In genomic region chr12:79695832-79696434, GRCm38 (mm10) we compare ENCODE assay signal across 21 mouse cellular contexts.
A peak's percentile ranks its signal among the peaks of the same experiment; 100 is the strongest.
DNase-seq lines count a peak whose midpoint lies in the region; ATAC-seq and TF ChIP-seq lines count a peak whose summit lies in the region.
"Had no signal": no experiment of that assay in that cellular context is flagged by ENCODE, and none has a peak within 500 bp of the region (broad histone marks: within the 10 kb centered on the region; RNA-seq: fewer than 3 reads in every experiment).

No protein-coding gene starts in this region.

- no peak for ATAC-seq in embryonic facial prominence, embryonic 13.5 days (ENCODE audit: insufficient number of reproducible peaks, insufficient read depth, low FRiP score, low TSS enrichment, low read depth)
- peak; percentile 79 for ATAC-seq in forebrain, embryonic 16.5 days
- ATAC-seq in forebrain, postnatal 0 days, result no peak
- ATAC-seq: CD4-positive, CD25-positive, alpha-beta regulatory T cell, adult 4 months; intestine, embryonic 16.5 days; Patski had no signal

- no peak overlapping the region for H3K9ac ChIP-seq in embryonic facial prominence, embryonic 13.5 days
- no peak overlapping the region for H3K9ac ChIP-seq in forebrain, embryonic 16.5 days (replicated peaks; ENCODE audit: low read depth, low read length)
- H3K9ac ChIP-seq in forebrain, postnatal 0 days, result no peak overlapping the region
- H3K9ac ChIP-seq: heart, embryonic 13.5 days; hindbrain, embryonic 15.5 days had no signal

- H3K36me3 ChIP-seq in embryonic facial prominence, embryonic 13.5 days, result no peaks in the 10 kb centered on the region
- H3K36me3 ChIP-seq in embryonic facial prominence, embryonic 10.5 days (replicated peaks), result no peaks in the 10 kb centered on the region
- no peaks in the 10 kb centered on the region for H3K36me3 ChIP-seq in forebrain, embryonic 16.5 days (ENCODE audit: control insufficient read depth, insufficient read depth)
- H3K36me3 ChIP-seq in forebrain, postnatal 0 days (ENCODE audit: insufficient read depth), result no peaks in the 10 kb centered on the region
- H3K36me3 ChIP-seq in kidney, adult 2 months (ENCODE audit: control insufficient read depth, insufficient read depth, low read length), result no peaks in the 10 kb centered on the region
- H3K36me3 ChIP-seq: heart, embryonic 13.5 days; hindbrain, embryonic 15.5 days had no signal

- H3K27me3 ChIP-seq in embryonic facial prominence, embryonic 13.5 days, result no peaks in the 10 kb centered on the region
- no peaks in the 10 kb centered on the region for H3K27me3 ChIP-seq in embryonic facial prominence, embryonic 10.5 days (replicated peaks; ENCODE audit: low read depth, poor library complexity, severe bottlenecking)
- no peaks in the 10 kb centered on the region for H3K27me3 ChIP-seq in forebrain, embryonic 16.5 days (replicated peaks; ENCODE audit: control insufficient read depth, insufficient read depth, low read length)
- H3K27me3 ChIP-seq in forebrain, postnatal 0 days (ENCODE audit: insufficient read depth, low read length), result no peaks in the 10 kb centered on the region
- H3K27me3 ChIP-seq in kidney, adult 2 months (replicated peaks; ENCODE audit: control insufficient read depth, insufficient read depth, low read length), result no peaks in the 10 kb centered on the region
- H3K27me3 ChIP-seq: heart, embryonic 13.5 days; hindbrain, embryonic 15.5 days; Patski had no signal

- no peak overlapping the region for H3K4me3 ChIP-seq in embryonic facial prominence, embryonic 13.5 days
- H3K4me3 ChIP-seq in embryonic facial prominence, embryonic 10.5 days, result no peak overlapping the region
- H3K4me3 ChIP-seq in forebrain, embryonic 16.5 days (replicated peaks; ENCODE audit: low read length), result no peak overlapping the region
- no peak overlapping the region for H3K4me3 ChIP-seq in forebrain, postnatal 0 days (ENCODE audit: low read depth, low read length)
- H3K4me3 ChIP-seq in kidney, adult 2 months (ENCODE audit: insufficient read depth, low read depth, low read length), result no peak overlapping the region
- no peak overlapping the region for H3K4me3 ChIP-seq in left cerebral cortex, adult 2 months
- H3K4me3 ChIP-seq: gastrocnemius, adult 2 months; heart, embryonic 13.5 days; hindbrain, embryonic 15.5 days had no signal

- H3K4me2 ChIP-seq in embryonic facial prominence, embryonic 13.5 days, result no peak overlapping the region
- no peak overlapping the region for H3K4me2 ChIP-seq in forebrain, embryonic 16.5 days (ENCODE audit: low read length)
- H3K4me2 ChIP-seq in forebrain, postnatal 0 days (ENCODE audit: low read depth), result no peak overlapping the region
- H3K4me2 ChIP-seq: heart, embryonic 13.5 days; hindbrain, embryonic 15.5 days had no signal

- H3K27ac ChIP-seq in embryonic facial prominence, embryonic 13.5 days, result peak overlapping the region; percentile 74; the same call in 1 of the 2 replicates
- H3K27ac ChIP-seq in embryonic facial prominence, embryonic 10.5 days (replicated peaks), result no peak overlapping the region
- H3K27ac ChIP-seq in forebrain, embryonic 16.5 days (ENCODE audit: low read length), result peak overlapping the region; percentile 51; the same call in 1 of the 2 replicates
- H3K27ac ChIP-seq in forebrain, postnatal 0 days (ENCODE audit: low read depth, low read length), result no peak overlapping the region
- no peak overlapping the region for H3K27ac ChIP-seq in kidney, adult 2 months (ENCODE audit: insufficient read depth, low read depth, low read length)
- H3K27ac ChIP-seq in left cerebral cortex, adult 2 months, result no peak overlapping the region
- H3K27ac ChIP-seq: gastrocnemius, adult 2 months; heart, embryonic 13.5 days; hindbrain, embryonic 15.5 days had no signal

- intact Hi-C loops in left cerebral cortex, adult 2 months (cut with DNase I), result no loop called here

- no peak for TF ChIP-seq POLR2A in kidney, adult 2 months (IDR thresholded peaks at IDR 0.05; ENCODE audit: low read depth, low read length)

- no peaks in the 10 kb centered on the region for H3K9me3 ChIP-seq in embryonic facial prominence, embryonic 13.5 days
- no peaks in the 10 kb centered on the region for H3K9me3 ChIP-seq in embryonic facial prominence, embryonic 10.5 days
- H3K9me3 ChIP-seq in forebrain, embryonic 16.5 days (ENCODE audit: control insufficient read depth, low read length), result no peaks in the 10 kb centered on the region
- no peaks in the 10 kb centered on the region for H3K9me3 ChIP-seq in forebrain, postnatal 0 days (ENCODE audit: low read length)
- H3K9me3 ChIP-seq: heart, embryonic 13.5 days; hindbrain, embryonic 15.5 days had no signal

- no peak for TF ChIP-seq CTCF in forebrain, postnatal 0 days (IDR thresholded peaks at IDR 0.05; ENCODE audit: low read depth)
- no peak for TF ChIP-seq CTCF in kidney, adult 2 months (conservative IDR thresholded peaks at IDR 0.05; ENCODE audit: insufficient read depth, insufficient read length, low read depth, low read length)
- TF ChIP-seq CTCF in left cerebral cortex, adult 2 months (IDR thresholded peaks at IDR 0.05), result no peak

- H3K4me1 ChIP-seq in embryonic facial prominence, embryonic 13.5 days, result peaks cover 3% of the 10 kb centered on the region; the same call in 1 of the 2 replicates
- peaks cover 18% of the 10 kb centered on the region for H3K4me1 ChIP-seq in embryonic facial prominence, embryonic 10.5 days
- H3K4me1 ChIP-seq in forebrain, embryonic 16.5 days (replicated peaks; ENCODE audit: control insufficient read depth, insufficient read depth, low read length), result peaks cover 5% of the 10 kb centered on the region
- no peaks in the 10 kb centered on the region for H3K4me1 ChIP-seq in forebrain, postnatal 0 days (ENCODE audit: insufficient read depth)
- no peaks in the 10 kb centered on the region for H3K4me1 ChIP-seq in kidney, adult 2 months (ENCODE audit: control insufficient read depth, insufficient read depth, low read length)
- H3K4me1 ChIP-seq: hindbrain, embryonic 15.5 days had no signal

- DNase-seq in embryonic facial prominence, embryonic 10.5 days (ENCODE audit: low spot score), result no peak
- DNase-seq in forebrain, postnatal 0 days, result no peak
- DNase-seq in R1 (ENCODE audit: low read depth, low spot score), result peak; percentile 88
- DNase-seq in kidney, adult 2 months, result no peak
- DNase-seq in left cerebral cortex, adult 2 months (ENCODE audit: extremely low spot score in 1 of 2, low spot score in 2 of 2), result no peak
- DNase-seq: adrenal gland, adult 8-10 months; adrenal gland, postnatal 36 days; B cell, adult 2 months; cerebellum, adult 2 months; cerebellum, postnatal 10 days; gastrocnemius, adult 2 months; gastrocnemius, postnatal 25 days; heart, postnatal 36 days; kidney, adult 8-10 months had no signal

- WGBS in embryonic facial prominence, embryonic 13.5 days, result 43% methylated on average over 3 of the region's 3 CpGs
- 64% methylated on average over 3 of the region's 3 CpGs for WGBS in embryonic facial prominence, embryonic 10.5 days
- 42% methylated on average over 3 of the region's 3 CpGs for WGBS in forebrain, embryonic 16.5 days
- 25% methylated on average over 3 of the region's 3 CpGs for WGBS in forebrain, postnatal 0 days
- WGBS in kidney, adult 2 months, result 76% methylated on average over 3 of the region's 3 CpGs

Comparison
In these comparisons a context has a peak if more than half of its experiments do, and no peak if none do; other contexts are left out.
1. H3K27ac ChIP-seq: peak in embryonic facial prominence, embryonic 13.5 days (single experiment) and forebrain, embryonic 16.5 days (single experiment); none in embryonic facial prominence, embryonic 10.5 days (single experiment), forebrain, postnatal 0 days (single experiment), kidney, adult 2 months (single experiment) and left cerebral cortex, adult 2 months (single experiment).